Mouse (Mus musculus) hindbrain, embryonic 13.5 days (tissue): Measurements from ENCODE around the gene Hoxc6. TPM values are rescaled to one million over a fixed set of nuclear protein-coding genes. Genes with fewer than 3 reads are reported as not detected.
A peak's percentile ranks its signal among the peaks of the same experiment; 100 is the strongest.

Experiments used
- ATAC-seq: fragments of 200-750 bp; cut with Nextera tagmentation; 2 replicates; pipeline ENCODE4 v1.8.0; 2017; ENCODE audit warnings: moderate TSS enrichment; ENCODE audit not compliant: low FRiP score
- H3K27ac ChIP-seq: fragments of 300-500 bp; sonication (generic); 2 replicates; pipeline ENCODE4 v1.5.1; 2015; ENCODE audit warnings: inconsistent platforms, mild to moderate bottlenecking, moderate library complexity
- H3K27me3 ChIP-seq: fragments of 300-500 bp; sonication (generic); 2 replicates; pipeline ENCODE4 v1.6.1; 2015; ENCODE audit warnings: mild to moderate bottlenecking, inconsistent platforms
- H3K36me3 ChIP-seq: fragments of 300-500 bp; sonication (generic); 2 replicates; pipeline ENCODE4 v1.6.1; 2015; ENCODE audit warnings: mild to moderate bottlenecking, inconsistent platforms
- H3K4me1 ChIP-seq: fragments of 300-500 bp; sonication (generic); replicated peaks from 2 replicates; pipeline ENCODE4 v1.6.1; 2015; ENCODE audit warnings: inconsistent platforms
- H3K4me2 ChIP-seq: fragments of 300-500 bp; sonication (generic); 2 replicates; pipeline ENCODE4 v1.6.1; 2015; ENCODE audit warnings: inconsistent platforms, mild to moderate bottlenecking, moderate library complexity
- H3K4me3 ChIP-seq: fragments of 300-500 bp; sonication (generic); 2 replicates; pipeline ENCODE4 v1.5.1; 2015; ENCODE audit warnings: mild to moderate bottlenecking, inconsistent platforms
- H3K9ac ChIP-seq: fragments of 300-500 bp; sonication (generic); 2 replicates; pipeline ENCODE4 v1.6.1; 2015; ENCODE audit warnings: mild to moderate bottlenecking, inconsistent platforms
- H3K9me3 ChIP-seq: fragments of 300-500 bp; sonication (generic); 2 replicates; pipeline ENCODE4 v1.6.1; 2016; ENCODE audit warnings: inconsistent platforms
- WGBS: fragments of 180-500 bp; shearing (Covaris S2); methylation state at CpG from one replicate; pipeline ENCODE4 v1.1.7; 2015; 5-methylcytosine and 5-hydroxymethylcytosine counted together
- polyA plus RNA-seq: library from polyadenylated mRNA; unstranded; fragments of >200 nt; fragmentation: Nextera tagmentation; extraction: Ambion mirVana; gene quantifications from 2 replicates; pipeline ENCODE4 v1.2.1, GENCODE M21; 2015

Gene Hoxc6
- polyA plus RNA-seq, 1 experiment from 2014 or later: 9.1 TPM

DNA sequence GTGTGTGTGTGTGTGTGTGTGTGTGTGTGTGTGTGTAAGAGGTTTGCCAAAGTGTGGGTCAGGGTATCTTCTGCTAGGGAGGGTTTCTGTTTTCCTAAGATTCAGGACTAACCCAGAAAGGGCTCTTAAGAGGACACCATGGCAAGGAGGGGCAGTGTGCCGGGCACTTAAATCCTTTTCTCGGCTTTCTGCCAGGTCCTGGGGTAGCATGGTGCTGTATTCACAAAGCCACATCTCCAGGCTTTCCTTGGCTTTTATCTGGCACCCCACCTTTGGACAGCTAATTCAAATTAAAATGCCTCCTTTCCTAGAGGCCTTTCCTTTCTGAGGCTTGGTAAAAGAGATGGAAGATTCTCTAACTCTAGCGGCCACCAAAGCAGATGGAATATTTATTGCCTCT, 41.6 kb downstream of the Hoxc6 start:
- ATAC-seq: no peak
- WGBS: 4% methylated on average over 3 of the region's 3 CpGs
- Histone ChIP-seq H3K9ac (peak overlapping the region; percentile 86), H3K27me3 (peaks cover 98% of the 10 kb centered on the region), H3K4me2 (peak overlapping the region; percentile 67), H3K4me3 (peak overlapping the region; percentile 52), H3K27ac (peak overlapping the region; percentile 97), H3K9me3 (no peaks in the 10 kb centered on the region), H3K36me3 (no peaks in the 10 kb centered on the region), H3K4me1 (peaks cover 46% of the 10 kb centered on the region)

DNA sequence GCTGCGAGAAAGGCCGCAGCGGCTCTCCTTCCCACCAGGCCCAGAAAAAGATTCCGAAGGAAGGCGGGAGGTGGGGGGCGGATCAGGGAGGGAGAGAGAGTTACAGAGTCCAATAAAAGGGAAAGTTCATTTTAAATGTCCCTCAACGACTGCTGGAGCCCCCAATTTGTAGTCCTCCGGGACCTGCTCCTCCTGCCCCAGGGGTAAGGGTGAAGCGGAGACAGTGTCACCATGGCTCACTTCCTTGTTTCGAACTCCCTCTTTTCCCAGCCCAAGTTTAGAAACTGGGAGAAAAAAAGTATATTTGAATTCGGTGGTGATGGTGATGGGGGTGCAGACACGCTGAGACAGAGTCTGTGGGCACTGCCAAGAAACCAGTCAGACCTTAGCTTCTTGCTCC, 42.5 kb downstream of the Hoxc6 start:
- peak overlapping the region; percentile 67 for H3K4me2 ChIP-seq
- peak overlapping the region; percentile 97 for H3K27ac ChIP-seq
- H3K36me3 ChIP-seq: no peaks in the 10 kb centered on the region
- ATAC-seq: no peak
- peaks cover 46% of the 10 kb centered on the region for H3K4me1 ChIP-seq
- H3K27me3 ChIP-seq: peaks cover 94% of the 10 kb centered on the region
- 2% methylated on average over 12 of the region's 12 CpGs for WGBS
- H3K9ac ChIP-seq: peak overlapping the region; percentile 86
- H3K4me3 ChIP-seq: peak overlapping the region; percentile 52
- no peaks in the 10 kb centered on the region for H3K9me3 ChIP-seq

DNA sequence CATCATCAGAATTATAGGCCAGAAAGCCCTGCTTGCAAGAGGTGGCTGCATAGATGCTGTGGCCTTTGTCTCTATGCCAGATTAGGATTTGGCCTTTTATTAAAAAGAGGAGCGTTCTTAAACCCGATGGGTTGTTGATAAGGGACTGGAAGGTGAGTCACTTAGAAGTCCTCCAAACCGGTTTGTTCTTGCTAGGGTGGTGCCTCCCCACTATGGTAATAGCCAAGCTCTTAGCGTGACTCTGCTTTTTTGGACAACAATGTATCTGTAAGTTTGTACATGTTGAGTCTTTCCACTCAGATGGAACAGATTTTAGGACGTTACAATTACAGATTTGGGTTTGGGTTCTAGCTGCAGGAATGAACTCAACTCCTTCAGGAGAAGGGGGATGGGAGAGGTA, 43.6 kb downstream of the Hoxc6 start:
- WGBS: 17% methylated on average over 5 of the region's 5 CpGs
- Histone ChIP-seq H3K9me3 (no peaks in the 10 kb centered on the region), H3K9ac (peak overlapping the region; percentile 86), H3K27me3 (peaks cover 90% of the 10 kb centered on the region), H3K36me3 (no peaks in the 10 kb centered on the region), H3K4me3 (peak overlapping the region; percentile 52; the same call in 1 of the 2 replicates), H3K4me2 (peak overlapping the region; percentile 67), H3K27ac (peak overlapping the region; percentile 97), H3K4me1 (peaks cover 46% of the 10 kb centered on the region)
- ATAC-seq: no peak

DNA sequence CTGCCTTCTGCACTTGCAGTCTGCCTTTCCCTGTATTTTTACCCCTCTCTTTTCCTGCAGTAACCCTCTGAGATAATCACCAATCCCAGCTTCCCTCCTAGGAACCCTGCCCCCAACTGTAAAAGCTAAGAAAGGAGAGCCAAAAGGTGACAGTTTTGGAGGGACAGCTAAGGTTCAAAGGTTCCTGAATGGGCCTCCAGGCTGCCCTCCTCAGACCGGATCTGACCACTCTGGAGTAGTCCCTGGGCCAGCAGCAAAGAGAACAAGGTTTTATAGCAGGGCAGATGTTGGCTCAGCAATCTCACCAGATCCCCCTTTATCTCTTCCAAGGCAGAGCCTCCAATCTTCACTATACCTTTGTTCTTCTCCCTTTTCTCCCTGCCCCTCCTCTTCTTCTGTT, 44.2 kb downstream of the Hoxc6 start:
- no peak overlapping the region for H3K4me3 ChIP-seq
- no peaks in the 10 kb centered on the region for H3K9me3 ChIP-seq
- H3K4me2 ChIP-seq: peak overlapping the region; percentile 25
- H3K4me1 ChIP-seq: peaks cover 46% of the 10 kb centered on the region
- H3K9ac ChIP-seq: 0 out of 2 replicates have a peak overlapping the region, but pooled peaks have one; percentile 9
- H3K27me3 ChIP-seq: peaks cover 87% of the 10 kb centered on the region
- H3K36me3 ChIP-seq: no peaks in the 10 kb centered on the region
- H3K27ac ChIP-seq: peak overlapping the region; percentile 97
- WGBS: 0% methylated on average over 1 of the region's 1 CpGs
- ATAC-seq: no peak

DNA sequence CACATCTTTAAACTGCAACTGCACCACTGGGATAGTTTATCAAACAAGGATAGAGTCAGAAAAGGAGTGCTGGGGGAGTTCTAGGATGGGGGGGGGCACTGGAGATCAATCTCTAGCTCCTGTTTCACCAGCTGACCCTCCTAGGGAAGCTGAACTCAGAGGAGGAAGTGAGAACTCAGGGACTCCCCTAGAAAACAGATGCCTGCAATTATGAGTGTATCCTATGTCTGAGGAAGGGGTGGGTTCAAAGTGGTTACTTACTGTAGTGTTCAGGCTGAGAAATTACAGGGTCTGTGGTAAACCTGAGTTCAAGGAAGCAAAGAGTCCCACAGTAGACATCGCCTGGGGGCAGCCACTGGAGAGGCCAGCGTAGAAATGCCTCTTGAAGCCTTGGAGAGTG, 53.6 kb downstream of the Hoxc6 start:
- H3K9me3 ChIP-seq: no peaks in the 10 kb centered on the region
- WGBS: 78% methylated on average over 2 of the region's 2 CpGs
- H3K27me3 ChIP-seq: peaks cover 85% of the 10 kb centered on the region
- H3K4me2 ChIP-seq: no peak overlapping the region
- no peaks in the 10 kb centered on the region for H3K36me3 ChIP-seq
- peaks cover 33% of the 10 kb centered on the region for H3K4me1 ChIP-seq
- H3K27ac ChIP-seq: no peak overlapping the region
- H3K4me3 ChIP-seq: no peak overlapping the region
- no peak for ATAC-seq
- 0 out of 2 replicates have a peak overlapping the region, but pooled peaks have one; percentile 21 for H3K9ac ChIP-seq

DNA sequence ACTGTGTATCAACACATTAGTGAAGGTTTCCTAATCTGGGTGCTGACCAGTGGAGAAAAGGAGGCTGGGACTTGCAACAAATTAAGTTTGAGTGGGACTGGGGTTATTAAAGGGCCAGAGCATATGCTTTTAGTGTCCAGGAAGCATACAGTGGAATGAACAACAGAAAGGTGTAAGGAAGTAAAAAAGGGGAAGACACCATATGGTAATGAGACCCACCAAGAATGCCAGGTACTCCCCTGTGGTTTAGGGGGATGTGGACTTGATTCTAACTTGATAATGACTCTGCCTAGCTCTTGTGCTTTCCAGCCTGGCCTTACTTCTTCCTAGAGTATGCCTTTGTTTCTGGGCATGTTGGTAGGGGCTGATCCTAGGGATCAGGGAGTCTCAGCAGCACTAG, 55.2 kb downstream of the Hoxc6 start:
- Histone ChIP-seq H3K4me3 (no peak overlapping the region), H3K9me3 (no peaks in the 10 kb centered on the region), H3K9ac (no peak overlapping the region), H3K27ac (no peak overlapping the region), H3K36me3 (no peaks in the 10 kb centered on the region), H3K27me3 (peaks cover 87% of the 10 kb centered on the region), H3K4me1 (peaks cover 42% of the 10 kb centered on the region), H3K4me2 (no peak overlapping the region)
- no peak for ATAC-seq

DNA sequence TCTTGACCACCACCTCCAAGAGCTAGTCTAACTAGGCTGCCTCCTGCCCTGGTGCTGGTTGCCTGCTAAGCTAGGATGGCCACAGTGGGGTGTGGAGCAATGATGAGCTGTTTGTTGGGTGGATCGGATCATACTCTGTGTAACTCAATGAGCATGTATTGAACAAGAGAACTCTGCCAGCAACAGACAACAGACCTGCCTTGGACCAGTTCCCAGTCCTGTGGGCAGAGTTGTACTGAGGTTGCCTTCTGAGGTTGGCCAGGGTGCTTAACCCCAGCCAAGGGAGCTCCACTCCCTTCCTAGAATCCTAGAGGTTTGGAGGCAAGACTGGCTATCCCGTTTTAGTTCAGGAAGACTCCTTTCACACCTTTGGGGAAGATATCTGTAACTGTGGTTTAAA, 58.3 kb downstream of the Hoxc6 start:
- ATAC-seq: no peak
- peak overlapping the region; percentile 32 for H3K4me3 ChIP-seq
- peaks cover 52% of the 10 kb centered on the region for H3K4me1 ChIP-seq

DNA sequence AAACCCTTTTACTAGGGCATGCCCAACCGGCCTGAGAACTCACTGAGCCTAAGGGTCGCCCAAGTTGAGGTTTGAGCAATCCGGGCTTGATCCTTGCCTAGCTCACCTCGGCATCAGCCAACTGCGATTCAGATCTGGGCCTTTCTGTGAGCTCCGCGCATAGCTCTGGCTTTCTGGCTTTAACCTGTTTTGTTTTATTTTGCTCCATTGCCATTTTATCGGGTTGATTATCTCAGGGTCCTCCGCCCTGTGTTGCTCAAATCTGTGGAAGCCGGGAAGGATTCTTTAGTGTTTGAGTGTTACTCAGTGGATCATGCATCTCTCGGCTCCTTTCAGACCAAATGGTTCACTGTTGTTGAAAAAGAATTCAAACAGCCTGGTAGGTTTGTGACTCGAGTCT, 60.7 kb downstream of the Hoxc6 start:
- no peaks in the 10 kb centered on the region for H3K9me3 ChIP-seq
- peak overlapping the region; percentile 82 for H3K9ac ChIP-seq
- peaks cover 86% of the 10 kb centered on the region for H3K27me3 ChIP-seq
- H3K4me2 ChIP-seq: peak overlapping the region; percentile 61
- ATAC-seq: no peak
- H3K4me1 ChIP-seq: peaks cover 61% of the 10 kb centered on the region
- H3K4me3 ChIP-seq: peak overlapping the region; percentile 44
- WGBS: 3% methylated on average over 12 of the region's 12 CpGs
- H3K27ac ChIP-seq: peak overlapping the region; percentile 96
- no peaks in the 10 kb centered on the region for H3K36me3 ChIP-seq

More for the DNA sequence above, 58.3 kb downstream of the Hoxc6 start:
- Histone ChIP-seq H3K27me3 (peaks cover 83% of the 10 kb centered on the region), H3K36me3 (no peaks in the 10 kb centered on the region), H3K4me2 (peak overlapping the region; percentile 56), H3K27ac (peak overlapping the region; percentile 87), H3K9ac (peak overlapping the region; percentile 71; the same call in 1 of the 2 replicates), H3K9me3 (no peaks in the 10 kb centered on the region)
- 40% methylated on average over 2 of the region's 2 CpGs for whole genome bisulfite sequencing

DNA sequence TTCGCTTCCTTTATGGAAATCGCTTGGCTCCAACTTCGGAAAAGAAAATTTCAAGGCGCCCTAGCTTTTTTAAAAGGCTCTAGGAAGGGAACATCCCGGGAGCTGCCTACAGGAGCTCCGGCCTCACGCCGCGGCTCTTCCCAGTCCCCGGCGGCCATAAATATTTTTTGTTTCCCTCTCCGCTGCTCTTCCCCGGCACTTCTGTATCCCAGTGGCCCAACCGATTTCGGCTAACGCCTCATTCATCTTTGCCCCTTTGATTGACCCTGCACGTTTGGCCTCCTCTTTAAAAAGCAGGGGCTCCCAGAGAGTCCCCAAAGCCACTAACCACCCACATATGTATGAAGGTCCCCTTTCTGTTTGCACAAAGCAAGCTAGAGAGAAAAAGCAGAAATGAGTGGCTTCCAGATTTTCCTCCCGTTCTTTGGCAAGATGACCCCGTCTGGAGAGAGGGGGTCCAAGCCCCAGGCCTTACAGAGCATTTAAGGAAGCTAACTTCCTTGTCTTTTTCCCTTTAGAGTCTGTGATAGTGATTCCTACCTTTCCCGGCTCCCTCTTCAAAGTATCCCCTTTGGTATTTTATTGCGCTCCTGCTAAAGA, 61.4 kb downstream of the Hoxc6 start:
- Histone ChIP-seq H3K4me1 (peaks cover 59% of the 10 kb centered on the region), H3K4me3 (peak overlapping the region; percentile 44)

DNA sequence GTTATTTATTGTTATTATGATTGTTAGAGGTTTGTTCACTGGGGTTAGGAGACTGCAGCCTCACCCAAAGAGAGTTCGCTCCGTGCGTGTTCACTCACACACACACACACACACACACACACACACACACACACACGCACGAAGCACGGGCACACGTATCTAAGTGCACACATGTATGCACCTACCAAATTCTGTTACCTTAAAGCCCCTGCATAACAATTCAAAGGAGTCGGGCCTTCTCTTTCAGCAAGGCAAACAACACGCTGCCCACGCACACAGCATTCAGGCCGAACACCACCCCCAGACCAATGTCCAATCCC, 61.9 kb downstream of the Hoxc6 start:
- Histone ChIP-seq H3K9ac (peak overlapping the region; percentile 82), H3K27me3 (peaks cover 85% of the 10 kb centered on the region), H3K4me2 (peak overlapping the region; percentile 61), H3K4me3 (peak overlapping the region; percentile 44), H3K9me3 (no peaks in the 10 kb centered on the region), H3K4me1 (peaks cover 54% of the 10 kb centered on the region), H3K27ac (peak overlapping the region; percentile 96), H3K36me3 (no peaks in the 10 kb centered on the region)
- WGBS: 6% methylated on average over 11 of the region's 11 CpGs
- 0 out of 2 replicates have a peak, but pooled peaks have one; percentile 25 for ATAC-seq

More for the DNA sequence above, 61.4 kb downstream of the Hoxc6 start:
- under 1% methylated on average over 21 of the region's 21 CpGs for WGBS
- no peak for ATAC-seq
- peaks cover 86% of the 10 kb centered on the region for H3K27me3 ChIP-seq
- H3K9me3 ChIP-seq: no peaks in the 10 kb centered on the region
- H3K36me3 ChIP-seq: no peaks in the 10 kb centered on the region
- H3K27ac ChIP-seq: peak overlapping the region; percentile 96
- peak overlapping the region; percentile 82 for H3K9ac ChIP-seq
- H3K4me2 ChIP-seq: peak overlapping the region; percentile 61

DNA sequence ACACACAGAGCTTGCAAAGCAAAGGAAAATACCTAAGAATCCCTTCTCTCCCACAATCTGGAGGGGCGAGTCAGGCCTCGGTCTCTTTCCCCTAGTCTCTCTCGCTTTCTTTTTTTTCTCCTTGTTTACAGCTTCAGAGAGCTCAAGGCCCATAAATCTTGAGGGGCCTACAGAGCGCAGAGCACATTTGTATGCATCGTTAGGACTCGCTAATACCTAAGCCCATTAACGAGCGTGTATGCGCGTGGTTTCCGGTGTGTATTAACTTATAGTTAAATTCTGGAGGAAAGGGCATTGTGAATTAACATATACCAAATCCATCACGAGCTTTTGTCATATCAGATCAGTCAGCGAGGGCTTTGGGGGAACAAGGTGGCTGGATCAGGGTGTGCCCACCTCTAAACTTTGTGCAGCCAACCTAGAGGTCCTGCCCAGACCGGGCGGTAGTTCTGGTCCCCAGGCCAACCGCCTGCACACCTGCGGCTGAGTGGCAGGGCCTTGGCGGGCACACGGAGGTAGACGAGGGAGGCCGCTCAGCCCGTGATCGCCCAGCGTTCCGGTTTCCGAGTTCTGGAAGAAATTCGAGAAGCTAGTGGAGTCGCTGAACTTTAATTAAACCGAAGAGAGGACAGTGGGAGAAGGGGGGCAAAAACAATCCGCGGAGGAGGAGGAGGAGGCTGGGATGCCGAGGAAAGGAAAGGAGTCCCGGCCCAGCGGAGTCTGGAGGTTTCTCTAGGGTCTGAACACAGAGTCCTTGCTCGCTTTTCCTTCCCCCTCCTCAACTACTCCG, 62.5 kb downstream of the Hoxc6 start:
- whole genome bisulfite sequencing: 3% methylated on average over 36 of the region's 36 CpGs
- Histone ChIP-seq H3K9me3 (no peaks in the 10 kb centered on the region), H3K27me3 (peaks cover 85% of the 10 kb centered on the region), H3K9ac (peak overlapping the region; percentile 82), H3K36me3 (no peaks in the 10 kb centered on the region), H3K27ac (peak overlapping the region; percentile 96), H3K4me1 (peaks cover 52% of the 10 kb centered on the region), H3K4me2 (peak overlapping the region; percentile 61), H3K4me3 (peak overlapping the region; percentile 44)
- ATAC-seq: peak; percentile 80

DNA sequence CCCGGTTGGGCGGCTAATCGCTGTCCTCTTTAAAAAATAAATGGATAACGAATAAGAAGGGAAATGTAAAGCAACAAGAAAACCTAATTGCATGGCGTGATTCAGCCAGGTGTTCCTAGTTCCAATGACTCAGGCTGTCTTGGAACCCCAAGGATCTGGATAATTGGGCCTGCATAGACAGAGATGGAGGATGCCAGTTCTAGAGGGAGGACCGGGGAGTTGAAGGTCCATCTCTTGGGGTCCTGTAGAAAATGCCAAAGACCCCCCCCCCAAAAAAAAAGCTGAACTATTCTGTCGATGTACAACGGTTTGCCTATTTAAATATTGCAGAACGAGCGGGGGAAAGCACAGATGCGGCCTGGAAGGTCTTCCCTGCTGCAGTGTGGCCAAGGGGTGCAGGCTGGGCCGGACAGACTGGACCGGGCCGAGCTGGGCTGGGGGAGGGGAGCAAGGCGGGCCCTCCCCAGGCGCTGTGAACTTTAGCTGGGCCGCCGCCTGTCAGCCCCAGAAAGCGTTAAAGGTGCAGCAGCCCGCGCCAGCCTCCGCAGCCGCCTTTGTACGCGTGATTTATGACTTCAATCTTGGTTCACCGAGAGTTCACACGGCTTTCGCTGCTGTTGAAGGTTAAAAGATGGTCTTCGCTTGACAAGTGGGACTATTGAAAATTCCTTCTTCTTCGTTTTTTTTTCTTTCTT, 63.2 kb downstream of the Hoxc6 start:
- peaks cover 86% of the 10 kb centered on the region for H3K27me3 ChIP-seq
- H3K36me3 ChIP-seq: no peaks in the 10 kb centered on the region
- H3K27ac ChIP-seq: peak overlapping the region; percentile 96
- ATAC-seq: no peak; the same call in 1 of the 2 replicates
- H3K4me2 ChIP-seq: peak overlapping the region; percentile 61
- peak overlapping the region; percentile 44 for H3K4me3 ChIP-seq
- H3K9me3 ChIP-seq: no peaks in the 10 kb centered on the region
- peak overlapping the region; percentile 82 for H3K9ac ChIP-seq
- peaks cover 49% of the 10 kb centered on the region for H3K4me1 ChIP-seq
- 1% methylated on average over 30 of the region's 30 CpGs for WGBS
